Mouse (Mus musculus): Measurements from ENCODE around the gene Ube2c. TPM values are rescaled to one million over a fixed set of nuclear protein-coding genes. Genes with fewer than 3 reads are reported as not detected.

Gene Ube2c
- total RNA-seq, 2 experiments from 2014 or later: 0.20 to 0.33 TPM

- Histone ChIP-seq H3K4me3 (no peak overlapping the region), H3K27ac (no peak overlapping the region)
- DNase-seq: no peak
- TF ChIP-seq CTCF (IDR thresholded peaks at IDR 0.05): no peak
- intact Hi-C loops (cut with DNase I): no loop called here
These were observed 21.5 kb upstream of the Ube2c start for GRCm38 (mm10) chr2:164748191-164748590.

- intact Hi-C loops (cut with DNase I): no loop called here
- Histone ChIP-seq H3K4me3 (no peak overlapping the region), H3K27ac (no peak overlapping the region)
- DNase-seq: no peak
- TF ChIP-seq CTCF (IDR thresholded peaks at IDR 0.05): no peak
These were observed 20.7 kb upstream of the Ube2c start for GRCm38 (mm10) chr2:164748991-164749390.

GRCm38 (mm10) chr2:164752454-164752853 is 17.2 kb upstream of the Ube2c start:
- peak; percentile 6 for DNase-seq
- intact Hi-C loops (cut with DNase I): loop anchor here (5.0 kb wide), 1 partner anchor 45 kb away; no protein-coding TSS in a partner anchor
- no peak for TF ChIP-seq CTCF (IDR thresholded peaks at IDR 0.05)
- no peak overlapping the region for H3K27ac ChIP-seq
- no peak overlapping the region for H3K4me3 ChIP-seq

GRCm38 (mm10) chr2:164754105-164754504 is 15.6 kb upstream of the Ube2c start:
- TF ChIP-seq CTCF (IDR thresholded peaks at IDR 0.05): no peak
- Histone ChIP-seq H3K4me3 (no peak overlapping the region), H3K27ac (peak overlapping the region; percentile 90)
- intact Hi-C loops (cut with DNase I): loop anchor here (5.0 kb wide), 1 partner anchor 43 kb away; no protein-coding TSS in a partner anchor
- peak; percentile 23 for DNase-seq

GRCm38 (mm10) chr2:164754800-164755199 is 14.9 kb upstream of the Ube2c start:
- intact Hi-C loops (cut with DNase I): loop anchor here (5.0 kb wide), 1 partner anchor 43 kb away; no protein-coding TSS in a partner anchor
- TF ChIP-seq CTCF (IDR thresholded peaks at IDR 0.05): no peak
- Histone ChIP-seq H3K27ac (peak overlapping the region; percentile 90), H3K4me3 (peak overlapping the region; percentile 30)
- peak; percentile 63 for DNase-seq

GRCm38 (mm10) chr2:164757841-164758240 is 11.9 kb upstream of the Ube2c start:
- TF ChIP-seq CTCF (IDR thresholded peaks at IDR 0.05): no peak
- Histone ChIP-seq H3K4me3 (no peak overlapping the region), H3K27ac (no peak overlapping the region)
- DNase-seq: peak; percentile 17
- intact Hi-C loops (cut with DNase I): no loop called here

- no peak overlapping the region for H3K27ac ChIP-seq
- TF ChIP-seq CTCF (IDR thresholded peaks at IDR 0.05): no peak
- H3K4me3 ChIP-seq: no peak overlapping the region
- DNase-seq: no peak
- intact Hi-C loops (cut with DNase I): no loop called here
These were observed 11.0 kb upstream of the Ube2c start for GRCm38 (mm10) chr2:164758692-164759091.

- Histone ChIP-seq H3K27ac (no peak overlapping the region), H3K4me3 (no peak overlapping the region)
- intact Hi-C loops (cut with DNase I): no loop called here
- no peak for TF ChIP-seq CTCF (IDR thresholded peaks at IDR 0.05)
- no peak for DNase-seq
These were observed 9.5 kb upstream of the Ube2c start for GRCm38 (mm10) chr2:164760059-164760833.

GRCm38 (mm10) chr2:164761502-164761901 is 8.2 kb upstream of the Ube2c start:
- H3K27ac ChIP-seq: no peak overlapping the region
- intact Hi-C loops (cut with DNase I): no loop called here

GRCm38 (mm10) chr2:164761971-164762370 is 7.7 kb upstream of the Ube2c start:
- intact Hi-C loops (cut with DNase I): no loop called here
- no peak overlapping the region for H3K4me3 ChIP-seq
- TF ChIP-seq CTCF (IDR thresholded peaks at IDR 0.05): no peak
- DNase-seq: no peak
- H3K27ac ChIP-seq: no peak overlapping the region

More at GRCm38 (mm10) chr2:164761502-164761901, 8.2 kb upstream of the Ube2c start:
- no peak for TF ChIP-seq CTCF (IDR thresholded peaks at IDR 0.05)
- no peak for DNase-seq
- no peak overlapping the region for H3K4me3 ChIP-seq

- H3K27ac ChIP-seq: no peak overlapping the region
- no peak for DNase-seq
- no peak for TF ChIP-seq CTCF (IDR thresholded peaks at IDR 0.05)
- intact Hi-C loops (cut with DNase I): no loop called here
- H3K4me3 ChIP-seq: no peak overlapping the region
These were observed 7.1 kb upstream of the Ube2c start for GRCm38 (mm10) chr2:164762593-164762992.

GRCm38 (mm10) chr2:164765841-164766240 is 3.9 kb upstream of the Ube2c start:
- intact Hi-C loops (cut with DNase I): no loop called here
- no peak for DNase-seq
- TF ChIP-seq CTCF (IDR thresholded peaks at IDR 0.05): no peak
- Histone ChIP-seq H3K27ac (peak overlapping the region; percentile 62), H3K4me3 (no peak overlapping the region)

- no peak overlapping the region; the same call in 1 of the 2 replicates for H3K27ac ChIP-seq
These were observed 1.7 kb upstream of the Ube2c start for GRCm38 (mm10) chr2:164767812-164768540.

More at GRCm38 (mm10) chr2:164767812-164768540, 1.7 kb upstream of the Ube2c start:
- H3K4me3 ChIP-seq: no peak overlapping the region
- TF ChIP-seq CTCF (IDR thresholded peaks at IDR 0.05): no peak
- DNase-seq: no peak
- intact Hi-C loops (cut with DNase I): no loop called here

All from gastrocnemius, adult 2 months (tissue).